Mouse (Mus musculus) ovary, adult 18-20 months (tissue): Measurements from ENCODE around the gene Fam169b.

Experiments
- DNase-seq: peaks from one replicate; pipeline ENCODE4 v3.0.0; 2022; ENCODE audit warnings: low spot score, mixed read lengths

Gene Fam169b

DNA sequence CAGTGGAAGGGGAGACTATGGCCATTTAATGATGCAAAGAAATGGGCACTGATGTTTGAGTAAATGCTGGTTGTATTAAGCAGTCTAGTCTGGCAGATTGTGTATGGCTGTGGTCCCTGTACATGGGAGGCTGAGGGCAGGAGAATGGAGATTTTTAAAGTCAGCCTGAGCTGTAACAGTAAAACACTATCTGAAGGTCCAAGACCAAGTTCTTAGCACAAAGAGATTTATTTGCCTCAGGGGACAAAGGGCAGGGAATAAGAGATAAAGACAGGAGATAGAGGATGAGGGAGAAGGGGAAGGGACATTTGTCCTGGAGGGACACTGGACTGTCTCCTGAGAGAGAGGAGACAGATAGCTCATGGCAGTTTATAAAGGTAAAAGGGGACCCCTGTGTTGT lies at the start of gene Fam169b:
Fam169b (plus strand) TSS at position 325 of the 400 bp plus-strand sequence.
- DNase-seq: no peak

DNA sequence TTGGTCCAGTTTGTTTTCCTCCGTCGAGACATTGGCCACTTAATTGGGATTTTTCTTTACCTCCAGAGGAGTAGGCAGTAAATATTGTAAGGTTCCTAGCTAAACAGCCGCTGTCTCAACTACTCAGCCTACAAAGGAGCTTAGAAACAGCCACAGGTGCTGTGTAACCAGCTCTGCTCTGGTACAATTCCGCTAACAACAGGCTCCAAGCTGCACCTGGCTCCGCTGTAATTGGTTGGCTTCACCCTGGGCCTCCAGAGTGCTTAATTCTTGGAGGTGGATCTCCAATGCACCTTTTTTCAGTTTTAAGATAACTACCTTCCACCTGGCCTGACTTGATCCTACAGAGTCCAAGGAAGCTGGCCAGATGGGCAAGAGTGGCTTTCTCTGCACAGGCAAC lies 49.6 kb upstream of the Fam169b start:
- no peak for DNase-seq

DNA sequence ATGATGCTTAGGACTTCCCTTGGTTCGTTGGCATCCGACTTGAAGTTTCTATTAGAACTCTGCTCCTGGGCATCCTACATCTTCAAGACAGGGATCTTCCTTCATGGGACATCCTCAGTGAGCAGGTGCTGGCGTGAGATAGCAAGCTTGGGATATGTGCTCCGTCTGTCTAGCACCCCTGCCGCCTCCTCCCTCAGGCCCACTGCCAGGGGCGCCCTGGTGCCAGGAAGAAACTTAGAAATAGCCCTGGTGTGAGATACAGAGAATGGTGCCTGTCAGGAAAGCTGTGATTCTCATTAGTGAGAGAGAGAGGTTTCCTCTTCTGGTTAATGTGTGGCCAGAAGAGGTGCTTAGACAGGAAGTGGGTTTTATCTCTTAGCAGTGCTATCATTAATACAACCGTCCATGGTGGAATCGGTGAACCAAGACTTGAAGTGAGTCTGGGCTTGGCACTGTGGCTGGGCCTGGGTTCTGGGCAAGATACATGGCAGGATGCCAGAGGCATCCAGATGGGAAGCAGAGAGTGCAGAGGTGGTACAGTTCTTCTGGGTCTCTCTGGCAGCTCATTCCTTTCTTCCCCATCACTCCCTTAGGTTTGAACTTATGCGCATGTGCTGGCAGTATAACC lies 48.1 kb upstream of the Fam169b start:
- DNase-seq: no peak

DNA sequence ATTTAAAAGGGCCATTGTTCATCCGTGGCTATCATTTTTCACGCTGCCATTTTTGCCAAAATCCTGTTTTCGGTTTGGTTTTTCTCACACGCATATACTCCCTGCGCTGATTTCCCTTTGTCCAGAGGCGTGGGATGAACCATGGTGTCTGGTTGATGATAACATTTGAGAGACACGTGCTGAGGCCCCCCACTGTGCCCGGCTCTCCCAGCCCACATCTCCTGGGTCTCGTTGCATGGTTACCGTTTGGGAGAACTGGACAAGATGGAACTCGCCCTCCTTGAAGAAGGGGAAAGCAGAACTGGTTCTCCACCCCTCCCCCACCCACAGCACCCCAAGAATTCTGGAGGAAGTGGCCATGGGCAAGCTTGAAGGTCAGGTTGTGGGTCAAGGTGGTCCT lies 46.6 kb upstream of the Fam169b start:
- DNase-seq: no peak

DNA sequence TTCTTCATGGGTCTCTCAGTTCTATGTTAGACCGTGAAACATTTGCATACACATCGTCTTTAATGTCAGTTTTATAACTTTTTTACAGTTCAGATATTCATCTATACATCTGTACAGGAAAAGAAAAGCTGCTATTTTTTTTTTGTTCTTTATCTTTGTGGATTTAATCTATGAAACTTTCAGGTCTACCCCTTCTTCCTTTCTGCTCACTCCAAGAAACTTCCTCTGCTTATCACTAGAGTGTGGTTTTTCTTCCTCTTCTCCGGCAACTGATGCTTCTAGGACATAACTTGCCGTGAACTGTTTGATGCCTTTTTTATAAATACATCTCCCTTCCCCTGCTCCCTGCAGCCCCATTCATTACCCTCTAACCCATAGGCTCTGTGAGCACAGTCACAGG lies 46.0 kb upstream of the Fam169b start:
- DNase-seq: no peak

DNA sequence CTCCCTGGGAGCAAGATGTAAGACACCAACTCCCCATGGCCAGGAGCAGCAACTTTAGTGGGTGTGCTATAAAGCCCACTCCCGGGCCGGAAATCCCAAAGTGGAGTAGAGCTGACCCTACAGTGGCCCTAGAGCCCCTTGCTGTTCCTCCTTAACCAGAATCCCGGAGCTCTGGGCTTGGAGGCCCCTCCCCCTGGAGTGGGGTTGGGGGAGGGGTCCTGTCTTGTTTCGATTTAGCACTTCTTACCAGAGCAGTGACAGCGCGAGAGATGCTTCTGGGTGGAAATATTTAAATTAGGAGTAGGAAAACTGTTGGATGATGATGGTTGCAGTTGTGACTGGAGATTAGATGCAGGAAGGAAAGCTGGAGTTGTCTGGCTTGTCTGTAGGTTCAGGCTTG lies 45.1 kb upstream of the Fam169b start:
- no peak for DNase-seq

DNA sequence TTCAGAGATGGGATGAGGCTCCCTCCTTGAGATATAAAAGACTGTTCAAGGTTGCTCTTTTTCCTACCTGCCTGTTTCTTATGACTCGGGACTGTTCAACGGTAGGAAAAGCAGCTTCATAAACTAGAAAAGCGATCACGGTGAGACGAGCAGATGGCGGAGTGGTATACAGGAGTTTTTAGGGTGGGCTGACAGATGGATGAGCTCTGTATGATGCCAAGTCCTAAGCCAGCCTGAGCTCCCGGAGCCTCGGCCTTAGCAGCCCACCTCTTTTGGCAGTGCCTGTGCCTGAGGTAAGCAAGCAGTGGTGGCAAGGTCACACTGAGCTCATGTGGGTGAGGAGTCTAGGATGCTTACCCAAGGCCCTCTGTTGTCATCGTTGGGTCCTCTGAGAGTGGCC lies 42.8 kb upstream of the Fam169b start:
- DNase-seq: no peak

DNA sequence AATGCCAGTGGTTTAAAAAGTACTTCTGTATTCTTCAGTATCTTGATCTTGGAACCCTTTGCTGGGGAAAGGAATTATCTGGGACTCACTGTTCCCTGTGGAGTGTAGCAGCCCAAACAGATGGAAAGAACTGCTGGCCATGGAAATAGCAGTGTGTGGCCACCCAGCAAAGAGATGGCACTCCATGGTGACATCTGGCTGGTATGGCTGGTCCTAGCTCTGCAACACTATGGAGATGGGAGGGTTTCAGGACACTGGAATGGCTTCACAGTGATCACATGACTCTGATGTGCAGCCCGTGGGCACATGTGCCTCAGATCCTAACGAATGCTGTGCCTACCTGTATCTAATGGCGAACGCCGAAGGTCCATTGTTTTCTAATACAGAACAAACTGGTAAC lies 41.1 kb upstream of the Fam169b start:
- no peak for DNase-seq

DNA sequence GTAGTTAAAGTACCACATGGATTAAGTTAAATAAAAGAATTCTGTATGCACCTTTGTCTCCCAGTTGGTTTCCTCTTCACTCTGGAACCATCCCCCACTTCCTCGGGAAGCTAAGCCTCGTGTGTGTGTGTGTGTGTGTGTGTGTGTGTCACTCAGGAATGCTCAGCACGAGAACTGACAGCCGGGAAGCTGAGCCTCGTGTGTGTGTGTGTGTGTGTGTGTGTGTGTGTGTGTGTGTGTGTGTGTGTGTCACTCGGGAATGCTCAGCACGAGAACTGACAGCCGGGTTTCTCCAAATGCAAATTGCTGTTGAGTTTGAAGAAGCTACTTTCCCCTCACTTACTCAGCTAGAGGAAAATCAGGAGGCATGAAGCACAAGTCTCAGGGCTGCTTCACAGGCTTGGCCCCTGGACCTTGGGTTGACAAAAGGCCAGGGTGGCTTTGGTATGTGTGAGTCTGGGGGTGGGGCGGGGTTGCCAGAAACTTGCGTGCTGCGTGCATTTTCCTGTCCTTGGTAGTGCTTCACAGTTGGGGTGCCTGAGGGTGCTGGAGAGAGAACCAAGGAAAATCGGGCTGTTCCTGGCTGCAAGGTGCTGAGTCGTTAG lies 39.9 kb upstream of the Fam169b start:
- no peak for DNase-seq

DNA sequence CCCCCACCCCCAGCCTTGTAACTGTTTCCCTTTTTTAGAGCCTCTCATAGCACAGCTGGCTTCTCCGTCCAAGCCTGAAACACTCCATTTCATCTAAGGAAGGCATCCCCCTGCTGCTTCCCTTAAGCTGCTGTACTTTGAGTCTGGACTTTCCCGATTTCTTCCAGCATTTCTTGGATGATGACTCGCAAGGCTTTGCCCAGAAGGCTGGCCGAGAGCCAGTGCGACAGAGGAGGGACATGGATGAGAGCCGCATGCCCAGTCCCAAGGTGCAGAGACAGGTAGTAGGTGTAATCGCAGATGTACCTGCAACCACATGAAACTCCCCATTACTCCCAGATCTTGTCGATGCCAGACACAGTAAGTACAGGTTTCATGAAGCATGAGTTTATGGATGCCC lies 36.8 kb upstream of the Fam169b start:
- no peak for DNase-seq

DNA sequence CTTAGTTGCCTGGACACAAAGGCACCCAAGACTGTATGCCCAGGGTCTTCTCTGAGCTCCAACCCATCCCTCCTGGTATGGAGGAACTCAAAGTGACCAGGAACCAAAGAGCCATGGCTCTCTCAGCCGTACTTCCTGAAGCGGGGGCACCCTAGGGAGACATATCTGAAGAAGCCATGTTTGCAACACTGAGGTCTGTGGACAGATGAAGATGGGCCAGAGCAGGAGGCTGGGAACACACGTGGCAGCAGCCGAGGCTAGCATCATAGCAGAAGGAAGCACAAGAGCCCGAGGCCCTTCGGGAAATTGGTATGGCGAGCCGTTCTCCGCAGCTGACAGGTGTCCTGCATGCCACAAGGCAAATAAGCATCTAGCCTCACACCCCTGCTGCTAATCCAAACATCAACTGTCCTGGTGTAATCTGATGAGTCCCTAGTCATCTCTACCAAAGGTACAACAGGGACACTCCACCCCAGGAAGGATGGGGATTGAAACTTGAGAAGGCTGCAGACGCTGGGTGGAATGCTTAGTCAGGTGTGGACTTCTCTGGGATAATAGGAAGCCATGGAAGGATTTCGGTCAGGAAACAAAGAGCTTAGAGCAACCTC lies 34.3 kb upstream of the Fam169b start:
- DNase-seq: no peak

DNA sequence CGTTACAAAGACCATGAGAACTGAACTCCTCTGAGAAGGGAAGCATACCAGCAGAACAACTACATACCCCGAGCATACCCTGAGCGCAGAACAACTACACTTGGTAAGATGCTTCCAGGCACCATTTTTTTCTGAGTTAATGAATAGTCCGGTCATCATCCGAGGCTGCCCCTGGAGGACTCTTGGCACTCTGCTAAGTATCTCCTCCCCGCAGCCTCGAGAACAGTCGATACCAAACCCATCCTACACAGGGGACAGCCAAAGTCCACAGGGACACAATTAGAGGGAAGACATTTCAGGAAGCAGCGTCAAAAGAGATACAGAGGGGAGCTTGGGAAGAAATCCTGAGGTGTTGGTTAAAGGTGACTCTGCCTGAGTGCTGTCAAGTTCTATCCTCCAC lies 32.4 kb upstream of the Fam169b start:
- DNase-seq: no peak

DNA sequence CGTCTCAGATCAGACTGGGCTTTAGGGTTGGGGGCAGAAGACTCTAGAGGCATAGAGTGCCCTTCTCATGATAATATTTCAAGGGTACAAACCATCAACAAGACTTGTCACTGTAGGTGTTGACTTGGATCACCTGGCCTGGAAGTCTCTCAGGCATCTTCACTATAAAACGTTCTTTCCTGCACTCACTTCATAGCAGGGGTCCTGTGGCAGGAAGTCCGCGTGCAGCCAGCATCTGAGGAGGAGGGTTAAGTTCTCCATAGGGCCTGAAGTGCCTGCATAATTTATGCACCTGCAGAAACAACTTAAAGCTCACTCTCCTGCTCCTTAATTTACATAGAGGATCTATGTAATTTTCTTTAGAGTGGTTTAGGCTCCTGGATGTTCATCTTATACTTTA lies 28.0 kb upstream of the Fam169b start:
- DNase-seq: no peak

DNA sequence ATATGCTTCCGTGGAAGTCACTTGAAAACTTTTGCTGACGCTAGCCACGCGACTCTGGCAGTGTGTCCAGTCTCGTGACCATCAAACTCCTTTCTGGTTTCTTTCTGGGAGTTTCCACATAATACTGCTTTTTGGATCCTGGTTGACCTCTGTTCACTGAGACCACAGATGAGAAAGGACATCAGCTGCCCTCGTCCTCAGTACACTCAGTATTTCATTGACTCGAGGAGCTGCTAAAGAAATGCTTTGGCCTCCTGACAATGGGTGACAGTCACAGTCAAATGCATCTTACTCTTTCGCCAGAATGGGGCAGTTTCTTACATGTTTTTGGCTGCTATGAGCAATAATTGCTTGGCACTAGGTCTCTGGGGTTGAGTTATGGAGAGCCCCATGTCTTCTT lies 27.4 kb upstream of the Fam169b start:
- no peak for DNase-seq

DNA sequence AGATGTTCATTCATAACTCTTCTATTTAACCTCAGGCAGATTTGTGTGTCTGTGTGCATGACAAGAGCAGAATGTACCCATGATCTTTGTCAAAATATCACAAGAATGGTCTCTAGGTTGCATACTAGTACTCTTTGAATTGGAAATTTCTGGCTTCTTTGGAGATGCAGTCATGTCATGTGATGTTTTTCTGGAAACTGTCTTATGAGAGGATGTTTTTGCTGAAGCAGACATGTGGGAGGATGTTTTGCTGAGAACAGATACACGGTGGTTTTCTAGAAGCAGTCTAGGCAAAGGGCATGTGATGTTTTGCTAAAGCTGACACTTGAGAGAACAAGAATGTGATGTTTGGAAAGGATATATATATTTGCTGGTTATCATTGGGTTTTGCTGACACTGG lies 23.2 kb upstream of the Fam169b start:
- DNase-seq: no peak

DNA sequence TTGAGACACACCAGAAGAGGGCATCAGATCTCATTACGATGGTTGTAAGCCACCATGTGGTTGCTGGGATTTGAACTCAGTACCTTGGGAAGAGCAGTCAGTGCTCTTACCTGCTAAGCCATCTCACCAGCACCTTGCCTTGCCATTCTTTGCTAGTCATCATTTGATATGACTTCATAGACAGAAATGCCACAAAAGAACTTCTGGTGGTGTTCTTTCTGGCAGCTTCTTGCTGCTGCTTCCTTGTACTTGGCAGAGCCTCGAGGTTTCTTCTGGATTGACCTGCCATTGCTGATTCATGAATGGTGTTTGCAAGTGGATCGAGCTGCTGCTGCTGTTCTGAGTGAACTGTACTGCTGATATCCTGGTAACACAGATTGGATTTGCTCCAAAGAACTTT lies 22.7 kb upstream of the Fam169b start:
- DNase-seq: no peak

DNA sequence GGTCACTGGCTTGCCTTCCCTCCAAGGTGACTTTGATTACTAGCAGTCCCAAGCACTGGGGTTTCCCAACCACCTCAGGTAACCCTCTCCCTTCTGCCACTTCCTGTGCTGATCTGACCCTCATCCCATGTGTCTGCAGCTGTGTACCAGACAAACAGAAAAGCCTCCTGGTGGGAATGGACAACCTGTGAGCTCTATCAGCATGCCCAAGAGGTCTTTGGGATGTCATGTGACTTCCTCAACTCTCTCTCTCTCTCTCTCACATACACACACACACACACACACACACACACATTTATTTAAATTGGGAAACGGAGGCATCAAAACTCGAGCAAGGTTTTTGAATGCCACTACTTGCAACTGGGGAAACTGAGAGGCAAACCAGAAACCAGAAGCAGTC lies 15.9 kb upstream of the Fam169b start:
- no peak for DNase-seq

DNA sequence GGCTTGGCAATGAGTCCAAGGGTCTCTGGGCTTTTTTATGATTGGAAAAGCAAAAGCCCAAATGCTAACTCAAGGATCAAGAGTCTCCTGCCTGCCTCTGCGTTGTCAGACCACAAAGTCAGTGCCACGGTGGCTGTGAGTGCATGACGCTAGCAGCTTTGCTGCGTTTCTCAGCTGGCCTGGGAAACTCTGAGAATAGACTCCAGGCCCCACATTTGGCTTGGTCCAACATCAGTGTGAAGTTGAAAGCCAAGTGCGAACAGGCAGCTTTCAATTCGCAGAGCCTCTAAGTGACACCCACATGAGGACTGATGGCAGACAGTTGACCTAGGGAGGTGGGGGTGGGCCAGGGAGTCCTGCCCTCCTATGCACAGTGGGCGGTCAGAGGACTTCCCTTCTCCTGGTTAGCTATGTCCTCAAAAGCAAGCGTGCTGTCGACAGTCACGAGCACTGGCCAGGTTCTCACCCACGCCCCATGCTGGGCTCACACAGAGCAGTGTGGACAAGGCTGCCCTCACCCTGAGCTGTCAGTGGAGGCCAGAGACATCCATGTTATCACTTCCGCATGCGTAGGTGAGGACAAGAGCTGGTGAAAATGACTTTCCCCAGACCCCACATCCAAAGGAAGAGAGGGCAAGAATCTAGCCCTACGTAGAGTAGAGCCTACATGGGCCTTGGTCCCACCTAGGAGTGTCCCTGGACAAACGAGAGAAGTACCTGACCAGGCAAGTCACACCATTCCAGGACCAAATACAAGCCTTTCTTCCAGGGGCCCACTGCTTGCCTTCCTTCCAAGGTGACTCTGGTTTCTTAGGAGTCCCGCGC lies 15.1 kb upstream of the Fam169b start:
- no peak for DNase-seq

DNA sequence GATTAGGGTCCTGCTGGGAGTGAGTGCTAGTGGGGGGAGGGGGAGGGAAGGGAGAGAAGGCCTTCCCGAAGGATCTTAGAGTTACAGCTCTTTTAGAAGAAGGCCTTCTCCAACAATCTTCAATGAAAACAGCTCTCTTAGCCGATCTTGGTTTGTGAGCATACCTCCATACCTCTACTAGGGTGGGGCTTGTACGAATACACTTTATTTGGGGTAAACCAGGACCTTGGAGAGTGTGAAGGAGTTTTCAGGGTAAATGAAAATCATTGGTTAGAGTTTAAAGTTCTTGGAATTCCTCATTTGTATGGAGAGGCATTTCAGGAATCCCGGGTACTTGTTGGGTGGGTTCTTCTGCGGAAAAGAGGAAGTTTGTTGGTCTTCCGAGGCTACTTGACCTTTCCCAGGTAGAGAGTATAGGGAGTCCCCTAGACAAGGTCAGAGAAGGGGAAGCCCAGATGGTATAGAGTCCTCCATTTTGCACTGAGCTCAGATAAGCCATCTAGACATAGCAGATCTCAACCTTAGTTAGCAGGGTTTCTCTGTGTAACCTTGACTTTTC lies 14.0 kb upstream of the Fam169b start:
- DNase-seq: no peak

DNA sequence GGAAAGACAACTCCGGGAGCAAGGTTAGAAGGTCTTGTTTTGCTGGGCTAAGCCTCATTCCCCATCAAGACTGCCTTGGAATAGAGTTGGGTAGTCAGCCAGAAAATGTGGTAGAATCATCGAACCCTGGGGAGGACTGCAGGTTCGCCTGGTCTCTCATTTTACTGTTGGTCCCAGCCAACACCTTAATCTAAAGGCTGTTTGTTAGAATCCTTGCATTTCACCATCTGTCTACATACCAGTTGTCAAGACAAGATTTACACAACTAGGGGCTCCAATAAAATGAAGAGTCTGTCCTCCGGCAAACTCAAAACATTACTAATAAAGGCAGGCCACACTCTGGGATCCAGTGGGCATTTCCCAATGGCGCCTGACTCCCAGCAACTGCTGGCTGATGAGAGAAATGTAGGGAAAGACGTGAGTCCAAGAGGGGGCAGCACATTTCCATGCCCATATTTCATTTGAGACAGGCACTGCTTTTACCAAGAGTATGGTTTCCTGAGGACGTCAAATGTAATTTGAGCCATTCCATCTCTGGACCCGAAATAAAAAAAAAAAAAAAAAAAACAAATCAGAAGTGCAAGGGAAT lies 10.9 kb upstream of the Fam169b start:
- DNase-seq: no peak

DNA sequence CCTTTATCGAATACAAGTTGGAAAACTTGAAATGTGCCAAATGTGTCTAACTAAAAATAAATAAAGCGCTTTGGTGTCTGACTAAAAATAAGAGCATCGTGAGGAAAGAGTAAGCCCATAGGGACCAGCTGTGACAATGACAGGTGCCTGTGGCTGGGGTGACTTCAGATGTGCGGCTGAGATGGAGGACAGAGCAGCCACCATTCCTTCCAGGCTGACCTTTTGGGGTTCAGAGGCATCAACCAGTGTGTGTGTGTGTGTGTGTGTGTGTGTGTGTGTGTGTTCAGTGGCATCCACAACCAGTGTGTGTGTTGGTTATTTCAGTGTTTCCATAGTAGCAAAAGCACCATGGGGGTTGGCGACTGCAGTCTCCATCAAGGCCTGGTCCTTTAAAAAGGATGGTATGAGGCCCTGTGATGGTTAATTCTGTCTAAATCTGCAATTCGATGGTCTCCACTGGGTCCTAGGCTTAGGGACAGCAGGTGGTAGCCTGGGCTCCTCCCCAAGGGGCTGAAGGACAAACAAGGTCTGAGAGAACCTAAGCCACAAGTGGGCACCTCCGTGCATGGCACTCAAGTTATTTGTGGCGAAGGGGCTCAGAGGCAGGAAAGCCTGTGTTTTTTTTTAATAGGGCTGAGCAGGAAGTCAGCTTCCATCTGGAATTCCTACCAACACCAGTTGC lies 10.2 kb upstream of the Fam169b start:
- DNase-seq: no peak

DNA sequence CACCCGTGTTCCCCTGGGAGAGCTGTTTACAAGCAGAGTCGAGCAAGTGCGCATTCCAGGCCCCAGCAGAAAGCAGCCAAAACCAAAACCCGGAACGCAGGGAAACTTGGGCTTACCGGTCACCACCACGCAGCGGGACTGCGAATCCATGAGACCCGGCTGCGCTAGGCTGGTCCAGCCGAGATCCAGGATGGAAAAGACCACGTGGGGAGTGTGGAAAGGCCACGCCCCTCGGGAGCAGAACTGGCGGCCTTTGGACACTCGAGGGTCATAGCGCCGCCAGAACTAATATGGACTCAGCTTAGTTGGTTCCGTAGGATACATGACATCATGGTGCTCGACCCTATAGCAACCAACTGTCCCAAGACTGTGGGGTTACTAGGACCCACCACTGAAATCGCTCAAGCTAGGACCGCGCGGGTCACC lies 9.6 kb upstream of the Fam169b start, which contains the start of gene Pgpep1l:
Pgpep1l (minus strand) TSS at position 206 of the 426 bp plus-strand sequence.
- peak; percentile 4 for DNase-seq
